Mouse (Mus musculus) heart, postnatal 36 days (tissue): ENCODE measurements around the gene Gabbr2. TPM values are rescaled to one million over a fixed set of nuclear protein-coding genes. Genes with fewer than 3 reads are reported as not detected.
A peak's percentile ranks its signal among the peaks of the same experiment; 100 is the strongest.
"Not testable (repeated sequence)": the region's sequence is repeated elsewhere in the genome, so short reads cannot be mapped to it uniquely, and the experiment has no call there.

Source experiments
- DNase-seq, 2 experiments: peaks; one replicate each; pipeline ENCODE4 v3.0.0; 2021 to 2022
- intact Hi-C: fragments of 180-260 bp; cut with DNase I; formaldehyde crosslinking; loops from one replicate; pipeline ENCODE4 v1.15.1; 2025
- total RNA-seq, 2 experiments: library from RNA; stranded (reverse); gene quantifications; 2 replicates each; pipeline ENCODE4 v1.2.3; 2021

Gene Gabbr2
- total RNA-seq, 2 experiments from 2014 or later: not detected

GRCm38 (mm10) chr4:46668620-46669019, 323.1 kb downstream of the Gabbr2 start:
- intact Hi-C loops: no loop called here
- no peak for DNase-seq

- intact Hi-C loops: no loop called here
- no peak for DNase-seq
These were observed 325.3 kb downstream of the Gabbr2 start for GRCm38 (mm10) chr4:46666420-46666819.

GRCm38 (mm10) chr4:46665371-46665774, 326.3 kb downstream of the Gabbr2 start:
- DNase-seq: no peak
- intact Hi-C loops: no loop called here

- peak; percentile 41 to 44 for DNase-seq
- intact Hi-C loops: no loop called here
These were observed 327.3 kb downstream of the Gabbr2 start for GRCm38 (mm10) chr4:46664123-46665009.

- DNase-seq: no peak
- intact Hi-C loops: no loop called here
These were observed 330.2 kb downstream of the Gabbr2 start for GRCm38 (mm10) chr4:46661433-46661832.

- DNase-seq: no peak
- intact Hi-C loops: no loop called here
These were observed 332.7 kb downstream of the Gabbr2 start for GRCm38 (mm10) chr4:46658946-46659345.

GRCm38 (mm10) chr4:46657116-46657515, 334.6 kb downstream of the Gabbr2 start:
- peak; percentile 66 to 86 for DNase-seq
- intact Hi-C loops: loop anchor here (1.0 kb wide), 1 partner anchor 46 kb away; no protein-coding TSS in a partner anchor

- intact Hi-C loops: no loop called here
- DNase-seq: no peak
These were observed 335.7 kb downstream of the Gabbr2 start for GRCm38 (mm10) chr4:46655956-46656355.

- intact Hi-C loops: no loop called here
- no peak for DNase-seq
These were observed 336.4 kb downstream of the Gabbr2 start for GRCm38 (mm10) chr4:46655298-46655697.

GRCm38 (mm10) chr4:46650086-46650753, 341.5 kb downstream of the Gabbr2 start, which contains the start of gene Tbc1d2:
TSS of gene Tbc1d2 (minus strand) at chr4:46650209.
- DNase-seq: peak; percentile 97 to 98
- intact Hi-C loops: loop anchor here (5.0 kb wide), 1 partner anchor 148 kb away; no protein-coding TSS in a partner anchor

GRCm38 (mm10) chr4:46649161-46649560, 342.5 kb downstream of the Gabbr2 start:
- no peak for DNase-seq
- intact Hi-C loops: no loop called here

- intact Hi-C loops: no loop called here
- DNase-seq: no peak
These were observed 348.0 kb downstream of the Gabbr2 start for GRCm38 (mm10) chr4:46643676-46644112.

- no peak for DNase-seq
- intact Hi-C loops: no loop called here
These were observed 348.6 kb downstream of the Gabbr2 start for GRCm38 (mm10) chr4:46642924-46643675.

- intact Hi-C loops: no loop called here
- DNase-seq: no peak
These were observed 350.4 kb downstream of the Gabbr2 start for GRCm38 (mm10) chr4:46641283-46641682.

- DNase-seq: no peak
- intact Hi-C loops: no loop called here
These were observed 351.8 kb downstream of the Gabbr2 start for GRCm38 (mm10) chr4:46639866-46640265.

- DNase-seq, intact Hi-C loops: not testable (repeated sequence)
These were observed 354.4 kb downstream of the Gabbr2 start for GRCm38 (mm10) chr4:46637250-46637649.

- intact Hi-C loops: no loop called here
- no peak for DNase-seq
These were observed 355.8 kb downstream of the Gabbr2 start for GRCm38 (mm10) chr4:46635702-46636430.

GRCm38 (mm10) chr4:46634881-46635280, 356.8 kb downstream of the Gabbr2 start:
- intact Hi-C loops: no loop called here
- DNase-seq: no peak

GRCm38 (mm10) chr4:46633565-46633964, 358.1 kb downstream of the Gabbr2 start:
- DNase-seq, intact Hi-C loops: not testable (repeated sequence)

- no peak for DNase-seq
- intact Hi-C loops: no loop called here
These were observed 359.2 kb downstream of the Gabbr2 start for GRCm38 (mm10) chr4:46632465-46632864.
